Mouse (Mus musculus): ENCODE data around the gene Nek10. TPM values are rescaled to one million over a fixed set of nuclear protein-coding genes. Genes with fewer than 3 reads are reported as not detected.
"Not testable (repeated sequence)": the region's sequence is repeated elsewhere in the genome, so short reads cannot be mapped to it uniquely, and the experiment has no call there.

Nek10 gene
- 0.08 TPM in 1 of 2 replicates, not detected in the other for polyA plus RNA-seq (2014; fragmentation: Nextera tagmentation; extraction: Ambion mirVana)

GRCm38 (mm10) chr14:14803115-14803514, at the start of gene Nek10:
Nek10 (plus strand) TSS chr14:14803415.
- not testable (repeated sequence) for H3K4me3 ChIP-seq (ENCODE audit: low read depth, low read length); H3K27me3 ChIP-seq (ENCODE audit: control insufficient read depth, insufficient read depth, low read length); ATAC-seq (replicated peaks; ENCODE audit: insufficient number of reproducible peaks, low FRiP score, low TSS enrichment); H3K4me1 ChIP-seq (ENCODE audit: control insufficient read depth, insufficient read depth, low read length); H3K36me3 ChIP-seq (ENCODE audit: control insufficient read depth, insufficient read depth, low read length); H3K4me2 ChIP-seq; H3K27ac ChIP-seq (ENCODE audit: low read depth, low read length); H3K9me3 ChIP-seq (replicated peaks; ENCODE audit: control insufficient read depth, low read length); H3K9ac ChIP-seq (ENCODE audit: low read depth, low read length)
- no CpG with 5 or more reads among the region's 2 CpGs for WGBS (ENCODE audit: insufficient replicate concordance)

GRCm38 (mm10) chr14:14781169-14781568, 22.0 kb upstream of the Nek10 start:
- no peak overlapping the region for H3K27ac ChIP-seq (ENCODE audit: low read depth, low read length)
- 86% methylated on average over 2 of the region's 2 CpGs for WGBS (ENCODE audit: insufficient replicate concordance)
- no peak overlapping the region for H3K9ac ChIP-seq (ENCODE audit: low read depth, low read length)
- no peak for ATAC-seq (replicated peaks; ENCODE audit: insufficient number of reproducible peaks, low FRiP score, low TSS enrichment)
- H3K4me1 ChIP-seq (ENCODE audit: control insufficient read depth, insufficient read depth, low read length), result no peaks in the 10 kb centered on the region
- no peaks in the 10 kb centered on the region for H3K27me3 ChIP-seq (ENCODE audit: control insufficient read depth, insufficient read depth, low read length)
- peaks cover 4% of the 10 kb centered on the region for H3K36me3 ChIP-seq (ENCODE audit: control insufficient read depth, insufficient read depth, low read length)
- no peaks in the 10 kb centered on the region for H3K9me3 ChIP-seq (replicated peaks; ENCODE audit: control insufficient read depth, low read length)
- no peak overlapping the region for H3K4me3 ChIP-seq (ENCODE audit: low read depth, low read length)
- no peak overlapping the region for H3K4me2 ChIP-seq

- no peak for ATAC-seq (replicated peaks; ENCODE audit: insufficient number of reproducible peaks, low FRiP score, low TSS enrichment)
- H3K27me3 ChIP-seq (ENCODE audit: control insufficient read depth, insufficient read depth, low read length), result no peaks in the 10 kb centered on the region
- no peak overlapping the region for H3K27ac ChIP-seq (ENCODE audit: low read depth, low read length)
- H3K9me3 ChIP-seq (replicated peaks; ENCODE audit: control insufficient read depth, low read length), result no peaks in the 10 kb centered on the region
- H3K36me3 ChIP-seq (ENCODE audit: control insufficient read depth, insufficient read depth, low read length), result peaks cover 15% of the 10 kb centered on the region
- no peak overlapping the region for H3K9ac ChIP-seq (ENCODE audit: low read depth, low read length)
- H3K4me1 ChIP-seq (ENCODE audit: control insufficient read depth, insufficient read depth, low read length), result no peaks in the 10 kb centered on the region
- no peak overlapping the region for H3K4me2 ChIP-seq
- H3K4me3 ChIP-seq (ENCODE audit: low read depth, low read length), result no peak overlapping the region
- 84% methylated on average over 1 of the region's 1 CpGs for WGBS (ENCODE audit: insufficient replicate concordance)
These were observed 19.0 kb upstream of the Nek10 start for GRCm38 (mm10) chr14:14784223-14784622.

GRCm38 (mm10) chr14:14786979-14787378, 16.2 kb upstream of the Nek10 start:
- WGBS (ENCODE audit: insufficient replicate concordance), result 88% methylated on average over 1 of the region's 1 CpGs
- ATAC-seq (replicated peaks; ENCODE audit: insufficient number of reproducible peaks, low FRiP score, low TSS enrichment), result no peak
- Histone ChIP-seq H3K27me3 (ENCODE audit: control insufficient read depth, insufficient read depth, low read length) (no peaks in the 10 kb centered on the region), H3K36me3 (ENCODE audit: control insufficient read depth, insufficient read depth, low read length) (peaks cover 15% of the 10 kb centered on the region), H3K9me3 (replicated peaks; ENCODE audit: control insufficient read depth, low read length) (no peaks in the 10 kb centered on the region), H3K4me3 (ENCODE audit: low read depth, low read length) (no peak overlapping the region), H3K4me1 (ENCODE audit: control insufficient read depth, insufficient read depth, low read length) (no peaks in the 10 kb centered on the region), H3K9ac (ENCODE audit: low read depth, low read length) (no peak overlapping the region), H3K27ac (ENCODE audit: low read depth, low read length) (no peak overlapping the region), H3K4me2 (no peak overlapping the region)

- no peak overlapping the region for H3K4me3 ChIP-seq (ENCODE audit: low read depth, low read length)
- H3K4me2 ChIP-seq, result no peak overlapping the region
- H3K9me3 ChIP-seq (replicated peaks; ENCODE audit: control insufficient read depth, low read length), result no peaks in the 10 kb centered on the region
- H3K9ac ChIP-seq (ENCODE audit: low read depth, low read length), result no peak overlapping the region
- no peaks in the 10 kb centered on the region for H3K27me3 ChIP-seq (ENCODE audit: control insufficient read depth, insufficient read depth, low read length)
- H3K4me1 ChIP-seq (ENCODE audit: control insufficient read depth, insufficient read depth, low read length), result no peaks in the 10 kb centered on the region
- no peak for ATAC-seq (replicated peaks; ENCODE audit: insufficient number of reproducible peaks, low FRiP score, low TSS enrichment)
- no peak overlapping the region for H3K27ac ChIP-seq (ENCODE audit: low read depth, low read length)
- peaks cover 15% of the 10 kb centered on the region for H3K36me3 ChIP-seq (ENCODE audit: control insufficient read depth, insufficient read depth, low read length)
- 94% methylated on average over 4 of the region's 4 CpGs for WGBS (ENCODE audit: insufficient replicate concordance)
These were observed 13.3 kb upstream of the Nek10 start for GRCm38 (mm10) chr14:14789840-14790470.

GRCm38 (mm10) chr14:14799861-14800260, 3.4 kb upstream of the Nek10 start:
- no peak for ATAC-seq (replicated peaks; ENCODE audit: insufficient number of reproducible peaks, low FRiP score, low TSS enrichment)
- Histone ChIP-seq H3K4me2 (no peak overlapping the region), H3K27me3 (ENCODE audit: control insufficient read depth, insufficient read depth, low read length) (no peaks in the 10 kb centered on the region), H3K9me3 (replicated peaks; ENCODE audit: control insufficient read depth, low read length) (no peaks in the 10 kb centered on the region), H3K4me3 (ENCODE audit: low read depth, low read length) (no peak overlapping the region), H3K4me1 (ENCODE audit: control insufficient read depth, insufficient read depth, low read length) (no peaks in the 10 kb centered on the region), H3K36me3 (ENCODE audit: control insufficient read depth, insufficient read depth, low read length) (no peaks in the 10 kb centered on the region), H3K9ac (ENCODE audit: low read depth, low read length) (no peak overlapping the region), H3K27ac (ENCODE audit: low read depth, low read length) (no peak overlapping the region)
- 87% methylated on average over 5 of the region's 5 CpGs for WGBS (ENCODE audit: insufficient replicate concordance)

GRCm38 (mm10) chr14:14800332-14800731, 2.9 kb upstream of the Nek10 start:
- Histone ChIP-seq H3K9me3 (replicated peaks; ENCODE audit: control insufficient read depth, low read length) (no peaks in the 10 kb centered on the region), H3K4me3 (ENCODE audit: low read depth, low read length) (no peak overlapping the region), H3K9ac (ENCODE audit: low read depth, low read length) (no peak overlapping the region), H3K4me1 (ENCODE audit: control insufficient read depth, insufficient read depth, low read length) (no peaks in the 10 kb centered on the region), H3K27me3 (ENCODE audit: control insufficient read depth, insufficient read depth, low read length) (no peaks in the 10 kb centered on the region), H3K4me2 (no peak overlapping the region), H3K27ac (ENCODE audit: low read depth, low read length) (no peak overlapping the region), H3K36me3 (ENCODE audit: control insufficient read depth, insufficient read depth, low read length) (no peaks in the 10 kb centered on the region)
- 88% methylated on average over 4 of the region's 4 CpGs for WGBS (ENCODE audit: insufficient replicate concordance)
- no peak for ATAC-seq (replicated peaks; ENCODE audit: insufficient number of reproducible peaks, low FRiP score, low TSS enrichment)

GRCm38 (mm10) chr14:14800810-14801209, 2.4 kb upstream of the Nek10 start:
- H3K27me3 ChIP-seq (ENCODE audit: control insufficient read depth, insufficient read depth, low read length), result no peaks in the 10 kb centered on the region
- H3K9me3 ChIP-seq (replicated peaks; ENCODE audit: control insufficient read depth, low read length), result no peaks in the 10 kb centered on the region
- ATAC-seq (replicated peaks; ENCODE audit: insufficient number of reproducible peaks, low FRiP score, low TSS enrichment), result no peak
- no peak overlapping the region for H3K9ac ChIP-seq (ENCODE audit: low read depth, low read length)
- no peaks in the 10 kb centered on the region for H3K4me1 ChIP-seq (ENCODE audit: control insufficient read depth, insufficient read depth, low read length)
- H3K4me3 ChIP-seq (ENCODE audit: low read depth, low read length), result no peak overlapping the region
- H3K4me2 ChIP-seq, result no peak overlapping the region
- H3K27ac ChIP-seq (ENCODE audit: low read depth, low read length), result no peak overlapping the region
- no peaks in the 10 kb centered on the region for H3K36me3 ChIP-seq (ENCODE audit: control insufficient read depth, insufficient read depth, low read length)
- 89% methylated on average over 3 of the region's 3 CpGs for WGBS (ENCODE audit: insufficient replicate concordance)

GRCm38 (mm10) chr14:14803921-14804517, 804 bp downstream of the Nek10 start:
- Histone ChIP-seq H3K9me3 (replicated peaks; ENCODE audit: control insufficient read depth, low read length) (no peaks in the 10 kb centered on the region), H3K9ac (ENCODE audit: low read depth, low read length) (no peak overlapping the region), H3K36me3 (ENCODE audit: control insufficient read depth, insufficient read depth, low read length) (no peaks in the 10 kb centered on the region), H3K27me3 (ENCODE audit: control insufficient read depth, insufficient read depth, low read length) (no peaks in the 10 kb centered on the region), H3K4me1 (ENCODE audit: control insufficient read depth, insufficient read depth, low read length) (no peaks in the 10 kb centered on the region), H3K4me3 (ENCODE audit: low read depth, low read length) (no peak overlapping the region), H3K27ac (ENCODE audit: low read depth, low read length) (no peak overlapping the region), H3K4me2 (no peak overlapping the region)
- 14% methylated on average over 10 of the region's 10 CpGs for WGBS (ENCODE audit: insufficient replicate concordance)
- ATAC-seq (replicated peaks; ENCODE audit: insufficient number of reproducible peaks, low FRiP score, low TSS enrichment), result no peak

Measured in heart, embryonic 11.5 days (tissue).